Mouse (Mus musculus) retina, embryonic 14.5 days (tissue): ENCODE measurements at regions not wholly inside any gene's neighbourhood (a gene's known extent, or its start where the extent isn't known, plus 50 kb on each side); places are given as distances from the start of the nearest gene placed in this dataset.

ENCODE experiments used
- DNase-seq: peaks from one replicate; pipeline ENCODE4 v3.0.0-alpha.2; 2015; ENCODE audit warnings: low spot score

DNA sequence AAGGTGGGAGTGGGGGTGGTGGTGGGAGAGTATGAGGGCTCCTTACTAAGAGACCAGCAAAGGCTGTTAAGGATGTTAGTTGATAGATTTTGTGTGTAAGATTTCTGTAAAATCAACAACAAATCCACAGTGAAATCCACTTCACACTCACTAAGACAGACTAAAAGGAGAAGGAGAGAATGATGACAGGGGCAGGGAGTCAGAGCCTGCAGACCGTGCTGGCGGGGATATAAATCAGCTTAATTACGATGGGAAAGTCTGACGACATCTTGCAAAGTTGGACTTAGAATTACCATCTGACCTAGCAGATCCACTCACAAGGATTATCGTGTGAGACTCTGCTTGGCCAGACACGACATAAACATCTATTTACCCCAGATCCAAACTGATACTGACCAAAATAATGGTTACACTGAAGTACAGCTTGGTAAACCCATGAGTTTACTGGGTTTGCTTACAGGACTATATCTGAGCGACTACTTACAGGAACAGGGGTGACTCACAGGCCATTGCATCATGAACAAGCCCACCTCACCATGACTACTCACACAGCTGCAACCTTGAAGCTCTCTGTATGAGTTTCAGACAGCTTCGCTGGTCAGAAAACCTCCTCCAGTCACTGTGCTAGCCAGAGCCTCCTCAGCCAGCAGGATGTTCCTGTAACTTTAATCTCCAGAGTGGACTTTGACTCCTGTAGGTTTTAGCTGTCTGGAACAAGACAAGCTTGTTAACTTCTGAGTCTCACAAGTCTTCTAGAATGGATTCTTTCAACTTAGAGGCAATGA lies 50.5 kb upstream of the Ednra start:
- DNase-seq: no peak

GRCm38 (mm10) chr8:77775526-77775925 lies 51.3 kb upstream of the Ednra start:
- DNase-seq: no peak

DNA sequence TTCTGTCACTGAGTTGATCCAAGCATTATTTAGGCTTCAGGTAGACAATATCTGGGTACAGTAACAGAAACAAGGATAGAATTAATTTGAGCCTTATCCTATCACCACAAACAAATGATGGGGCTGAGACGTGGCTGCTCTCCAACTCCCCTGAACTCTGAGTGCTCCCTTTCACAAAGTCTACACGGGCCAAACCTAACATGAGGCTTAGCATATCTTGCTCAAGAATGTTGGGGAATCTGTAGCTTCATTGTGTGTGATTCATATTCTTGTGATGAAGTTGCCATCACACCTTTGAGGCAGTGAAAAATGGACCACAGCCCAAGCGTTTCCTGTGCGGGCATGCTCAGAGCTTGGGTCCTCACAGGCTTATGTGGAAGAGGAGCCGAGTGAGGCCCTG lies 53.3 kb upstream of the Ednra start:
- DNase-seq: no peak

DNA sequence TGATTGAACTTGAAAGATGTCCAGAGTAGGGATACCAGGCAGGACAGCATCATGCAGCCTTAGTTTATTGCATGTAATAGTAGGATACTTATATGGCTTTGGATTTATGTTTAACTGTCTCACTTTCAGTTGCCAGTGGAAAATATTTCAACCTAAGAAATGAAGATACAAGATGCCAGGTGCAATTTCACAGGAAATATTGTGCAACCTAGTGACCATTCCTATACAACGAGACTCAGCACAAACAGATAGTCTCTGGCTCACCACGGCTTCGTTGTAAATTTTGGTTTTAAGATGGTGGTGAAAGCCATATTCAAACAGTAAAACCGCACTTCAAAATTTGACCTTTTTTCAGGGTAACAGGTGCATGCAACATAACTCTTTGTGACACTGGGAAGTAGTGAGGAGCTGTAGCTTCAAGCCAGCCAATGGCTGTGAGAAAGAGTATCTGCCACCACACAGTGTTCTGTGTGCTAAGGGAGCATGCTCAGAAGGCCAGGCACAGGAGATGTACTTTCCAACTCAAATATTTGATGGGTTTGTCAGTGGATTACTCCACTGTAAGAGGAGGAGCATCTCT lies 61.5 kb upstream of the Ednra start:
- no peak for DNase-seq

DNA sequence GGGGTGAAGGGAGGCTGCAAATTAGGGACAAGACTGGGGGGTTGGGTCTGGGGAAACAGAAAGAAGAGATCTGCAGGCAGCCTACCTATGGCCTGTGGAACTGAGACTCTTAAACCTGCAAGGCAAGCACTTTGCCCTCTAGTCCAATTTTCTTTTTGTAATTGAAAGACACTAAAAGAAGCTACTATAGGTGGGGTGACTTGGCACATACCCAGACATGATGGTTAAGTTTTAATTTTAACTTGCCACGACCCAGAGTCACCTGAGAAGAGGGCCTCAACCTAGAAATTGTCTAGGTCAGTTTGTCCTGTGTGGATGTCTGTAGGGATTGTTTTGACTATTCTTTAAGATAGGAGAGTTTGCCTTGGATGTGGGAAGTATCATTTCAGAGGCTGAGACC lies 70.6 kb upstream of the Ednra start:
- DNase-seq: no peak

DNA sequence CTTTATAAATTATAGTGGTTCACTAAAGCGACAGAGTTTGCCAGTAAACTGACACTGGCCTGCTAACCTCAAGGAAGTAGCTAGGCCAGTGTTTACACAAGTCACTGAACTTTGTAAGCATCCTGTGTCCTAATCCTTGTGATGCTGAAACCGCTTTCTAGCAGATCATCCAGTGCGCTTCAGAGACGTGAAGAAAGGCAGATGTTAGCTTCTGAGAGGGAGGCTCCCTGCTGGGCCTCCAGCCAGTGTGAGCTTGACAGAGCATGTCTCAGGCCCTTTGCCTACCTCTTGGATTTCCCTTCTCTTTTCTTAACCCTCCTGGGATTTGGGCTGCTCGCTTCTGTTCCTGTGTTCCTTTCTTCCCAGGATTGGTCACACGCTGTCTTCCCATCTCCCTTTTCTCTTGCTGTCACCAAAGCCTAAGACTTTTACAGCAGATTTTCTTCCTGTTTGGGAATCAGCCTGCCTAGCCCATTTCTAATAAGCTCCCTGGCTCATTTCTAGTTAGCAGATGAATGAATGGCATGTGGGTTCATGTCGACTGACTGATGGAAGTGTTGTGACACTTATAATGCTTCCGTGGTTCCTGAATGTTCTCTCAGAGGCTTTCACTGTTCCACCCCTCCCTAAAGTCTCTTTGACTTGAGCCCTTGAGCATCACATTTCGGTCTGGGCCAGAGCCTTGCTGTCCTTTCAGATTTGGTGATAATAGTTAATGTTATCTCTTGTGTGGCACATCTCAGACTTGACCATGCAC lies 79.1 kb upstream of the Ednra start:
- DNase-seq: no peak

GRCm38 (mm10) chr8:77804536-77804935 lies 80.3 kb upstream of the Ednra start:
- DNase-seq: no peak

DNA sequence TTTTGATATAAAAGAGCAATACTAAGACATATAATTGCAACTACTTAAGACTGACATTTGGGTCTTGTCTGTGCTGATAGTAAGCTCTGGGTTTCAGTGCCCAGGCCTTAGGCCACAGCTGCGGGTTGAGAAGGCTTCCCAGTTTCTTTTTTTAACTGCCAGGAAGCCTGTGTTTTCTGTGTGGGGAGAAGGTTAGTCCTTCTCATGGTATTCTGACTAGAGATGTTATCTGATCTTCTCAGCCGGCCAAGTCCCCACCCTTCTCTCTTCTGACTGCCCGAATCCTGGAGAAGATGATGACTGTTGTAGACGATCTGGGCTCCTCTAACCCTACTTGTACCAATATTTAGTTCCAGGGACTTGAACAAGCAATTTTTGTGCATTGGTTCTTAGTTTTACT lies 80.7 kb upstream of the Ednra start:
- no peak for DNase-seq

DNA sequence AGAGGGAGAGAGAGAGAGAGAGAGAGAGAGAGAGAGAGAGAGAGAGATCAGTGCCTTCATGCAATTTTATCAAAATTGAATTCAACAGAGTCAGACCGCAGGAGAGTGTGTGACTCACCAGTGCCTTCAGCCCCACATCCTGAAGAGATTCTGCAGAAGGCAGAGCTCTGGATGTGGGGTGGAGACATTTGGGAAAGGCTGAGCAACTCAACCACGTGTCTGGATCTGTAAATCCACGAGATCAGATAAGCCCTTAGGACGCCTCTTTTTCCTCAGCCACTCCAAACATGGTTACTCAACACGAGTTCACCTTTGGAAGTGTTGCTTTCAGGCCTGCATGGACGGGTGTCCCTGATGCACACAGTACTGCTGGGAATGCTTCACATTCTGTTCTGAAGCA lies 81.4 kb upstream of the Ednra start:
- DNase-seq: no peak

GRCm38 (mm10) chr8:77814796-77815647 lies 90.8 kb upstream of the Ednra start:
- DNase-seq: no peak

- DNase-seq: no peak
Measured at GRCm38 (mm10) chr8:77815648-77815971, 91.3 kb upstream of the Ednra start.

DNA sequence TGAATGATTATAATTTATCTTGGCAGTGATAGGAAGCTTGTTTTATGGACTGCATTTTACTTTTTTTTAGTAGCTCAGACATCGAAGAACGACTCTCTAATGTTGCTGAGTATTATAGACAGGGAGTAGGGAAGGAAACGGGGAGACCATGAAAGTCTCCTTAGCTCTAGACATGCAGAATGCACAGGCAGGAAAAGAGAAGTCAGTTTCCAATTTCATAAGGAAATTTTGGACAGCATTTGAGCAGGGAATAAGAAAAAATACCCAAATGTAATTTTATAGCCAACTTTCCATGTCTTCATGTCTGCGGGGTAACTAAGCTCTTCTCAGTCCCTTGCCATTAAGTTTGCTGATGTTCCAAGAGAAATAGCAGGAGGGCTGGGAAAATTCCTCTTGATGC lies 92.0 kb upstream of the Ednra start:
- no peak for DNase-seq

GRCm38 (mm10) chr8:77825786-77826185 lies 101.5 kb upstream of the Ednra start:
- DNase-seq: no peak

DNA sequence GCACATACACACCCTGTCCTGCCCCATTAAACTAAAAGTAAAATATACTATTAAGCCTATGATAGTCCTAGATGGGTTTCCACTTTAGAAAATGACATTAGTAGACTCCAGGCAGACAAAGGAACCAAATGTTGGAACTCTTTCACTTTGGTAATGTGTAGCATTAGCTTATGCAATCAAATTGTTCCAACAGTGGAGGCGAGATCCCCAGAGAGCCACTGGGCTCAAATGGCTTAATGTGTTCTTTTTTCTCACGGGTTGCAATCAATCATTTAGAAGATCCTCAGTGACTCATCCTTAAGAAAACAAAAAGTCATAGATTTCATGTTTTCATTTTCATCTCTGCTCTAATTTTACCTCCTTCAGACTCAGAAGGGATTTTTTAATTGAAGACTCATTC lies 102.0 kb upstream of the Ednra start:
- DNase-seq: no peak

DNA sequence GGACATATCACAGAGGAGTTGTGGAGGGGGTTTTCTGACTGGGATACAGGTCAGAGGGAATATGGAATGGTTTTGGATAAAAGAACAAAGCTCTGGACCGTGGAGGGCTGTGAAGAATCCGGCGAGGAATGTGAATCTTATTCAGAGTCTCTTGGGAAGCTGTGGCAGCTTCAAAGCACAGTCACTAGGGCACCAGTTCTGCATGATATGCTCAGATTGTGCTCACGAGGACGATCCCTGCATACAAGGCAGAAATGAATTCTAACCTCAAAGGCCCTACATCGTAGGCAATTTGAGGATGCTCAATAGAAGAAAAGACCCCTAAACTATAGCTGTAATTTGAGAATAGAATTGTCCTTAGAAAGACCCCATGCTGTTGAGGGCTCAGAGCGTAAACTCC lies 103.8 kb upstream of the Ednra start:
- DNase-seq: no peak

GRCm38 (mm10) chr8:77829126-77829748 lies 105.0 kb upstream of the Ednra start:
- DNase-seq: no peak

DNA sequence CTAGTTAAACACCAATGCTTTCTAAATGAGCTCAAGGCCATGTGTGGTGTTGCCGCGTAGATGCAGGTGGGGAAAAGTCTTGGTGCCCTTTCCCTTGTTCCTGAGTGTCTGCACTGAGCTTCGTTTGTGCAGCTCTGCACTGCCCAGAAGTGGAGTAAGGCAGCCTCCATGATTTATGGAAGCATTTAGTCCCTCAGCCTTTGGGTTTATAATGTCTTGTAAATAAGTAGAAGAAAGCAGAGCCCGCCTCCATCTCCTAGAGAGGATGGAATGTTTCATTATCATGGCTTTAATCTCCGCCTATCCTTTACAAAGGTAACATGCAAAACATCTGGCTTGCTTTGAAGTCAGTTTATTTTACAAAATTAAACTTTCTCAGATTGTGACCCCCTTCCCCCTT lies 105.5 kb upstream of the Ednra start:
- DNase-seq: no peak

DNA sequence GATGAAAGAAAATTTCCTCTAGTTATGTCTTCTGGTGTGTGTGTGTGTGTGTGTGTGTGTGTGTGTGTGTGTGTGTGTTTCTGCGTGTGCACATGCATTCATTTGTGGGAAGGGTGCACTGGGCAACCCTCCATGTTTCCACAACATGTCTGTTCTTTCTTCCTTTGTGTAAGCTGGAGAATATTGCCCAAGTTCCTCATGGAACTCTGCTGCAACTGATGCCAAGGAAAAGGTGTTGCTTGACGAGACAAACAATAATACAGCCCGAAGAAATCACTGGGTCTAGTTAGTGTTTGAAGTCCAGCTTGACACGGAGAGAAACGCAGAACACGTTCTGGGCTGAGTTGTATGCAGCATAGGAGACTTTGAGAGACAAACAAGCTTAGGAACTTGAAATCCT lies 110.0 kb upstream of the Ednra start:
- DNase-seq: no peak

GRCm38 (mm10) chr8:77836902-77837489 lies 112.7 kb upstream of the Ednra start:
- DNase-seq: no peak

DNA sequence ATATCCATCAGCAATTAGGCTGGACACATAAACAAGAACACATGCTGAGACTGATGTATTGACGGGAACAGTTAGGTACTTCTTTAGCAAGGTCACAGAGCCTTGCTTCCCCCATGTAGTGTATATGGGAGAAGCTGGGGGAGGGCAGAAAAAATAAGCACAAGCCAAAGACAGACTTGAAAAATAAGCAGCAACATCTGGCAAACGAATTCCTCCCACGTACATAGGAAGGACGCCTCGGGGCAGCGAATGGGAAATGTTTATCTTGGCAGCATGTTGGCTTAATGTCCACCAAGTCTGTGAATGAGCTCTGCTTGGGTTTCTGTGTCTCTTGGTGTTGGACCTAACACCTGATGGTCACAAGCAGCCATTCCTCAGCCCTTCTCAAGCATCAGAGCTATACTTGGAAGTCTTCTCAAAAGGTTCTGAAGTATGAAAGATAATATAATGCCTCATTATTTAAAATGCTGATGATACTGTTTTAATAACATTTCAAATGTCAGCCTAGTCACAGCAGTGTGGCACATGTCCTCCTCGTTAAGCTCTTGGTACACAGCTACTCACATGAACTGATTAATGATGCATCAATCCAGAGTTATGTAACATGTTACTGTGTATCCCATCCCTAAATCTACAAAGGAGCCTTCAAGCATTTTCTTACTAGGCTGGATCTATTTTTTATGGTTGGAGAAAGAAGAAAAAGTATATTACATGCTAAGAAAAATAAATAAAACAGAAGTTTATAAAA lies 118.3 kb upstream of the Ednra start:
- no peak for DNase-seq

DNA sequence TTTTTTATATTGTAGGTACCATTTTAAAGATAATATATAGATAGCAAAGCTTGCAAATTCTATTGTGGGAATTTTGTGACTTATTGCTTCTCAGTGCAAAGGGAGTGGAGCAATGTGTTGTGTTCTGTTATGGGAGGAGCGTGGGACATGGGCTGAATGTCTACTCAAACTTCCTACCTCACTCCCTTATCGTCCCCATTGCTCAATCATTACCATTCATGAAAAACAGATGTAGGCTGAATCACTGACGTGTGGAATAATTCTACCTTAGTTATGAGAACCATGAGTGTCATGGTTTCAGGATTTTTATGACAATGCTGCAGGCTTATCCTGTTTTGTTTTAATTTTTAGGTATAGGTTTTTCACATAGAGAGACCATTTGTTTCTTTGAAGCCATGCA lies 119.0 kb upstream of the Ednra start:
- DNase-seq: no peak
